Comparison of ENCODE assay signal across 24 mouse cellular contexts in genomic region chr2:93473915-93474314, GRCm38 (mm10).
"Had no signal": no experiment of that assay in that cellular context is flagged by ENCODE, and none has a peak within 500 bp of the region (broad histone marks: within the 10 kb centered on the region; RNA-seq: fewer than 3 reads in every experiment).

No protein-coding gene starts in this region.

- H3K4me2 ChIP-seq: heart, embryonic 12.5 days; hindbrain, embryonic 12.5 days; hindbrain, embryonic 14.5 days; intestine, embryonic 15.5 days; limb, embryonic 12.5 days; liver, embryonic 11.5 days; liver, embryonic 13.5 days had no signal

- H3K36me3 ChIP-seq: heart, embryonic 10.5 days; heart, embryonic 12.5 days; hindbrain, embryonic 10.5 days; hindbrain, embryonic 12.5 days; intestine, embryonic 15.5 days; limb, embryonic 10.5 days; limb, embryonic 12.5 days; liver, embryonic 13.5 days had no signal

- H3K27ac ChIP-seq: gastrocnemius, adult 2 months; heart, embryonic 10.5 days; hindbrain, embryonic 10.5 days; hindbrain, embryonic 12.5 days; hindbrain, embryonic 14.5 days; intestine, embryonic 15.5 days; layer of hippocampus, adult 2 months; left cerebral cortex, adult 2 months; limb, embryonic 10.5 days; limb, embryonic 12.5 days; liver, embryonic 13.5 days had no signal

- H3K9ac ChIP-seq: heart, embryonic 12.5 days; hindbrain, embryonic 12.5 days; hindbrain, embryonic 14.5 days; intestine, embryonic 15.5 days; limb, embryonic 12.5 days; liver, embryonic 13.5 days had no signal

- DNase-seq: gastrocnemius, adult 2 months; gastrocnemius, postnatal 10 days; gastrocnemius, postnatal 25 days; heart, adult 18-20 months; heart, postnatal 10 days; heart, postnatal 4 days; kidney, adult 18-20 months; kidney, adult 8-10 months; kidney, postnatal 10 days; kidney, postnatal 25 days; kidney, postnatal 4 days; liver; liver, embryonic 13.5 days had no signal

- H3K4me3 ChIP-seq: gastrocnemius, adult 2 months; heart, embryonic 10.5 days; heart, embryonic 12.5 days; hindbrain, embryonic 10.5 days; hindbrain, embryonic 12.5 days; intestine, embryonic 15.5 days; layer of hippocampus, adult 2 months; left cerebral cortex, adult 2 months; limb, embryonic 10.5 days; limb, embryonic 12.5 days; liver, embryonic 13.5 days had no signal

- H3K9me3 ChIP-seq: heart, embryonic 10.5 days; heart, embryonic 12.5 days; hindbrain, embryonic 10.5 days; hindbrain, embryonic 12.5 days; intestine, embryonic 15.5 days; limb, embryonic 10.5 days; limb, embryonic 12.5 days; liver, embryonic 13.5 days had no signal
